23 mouse cellular contexts compared by ENCODE assay signal in genomic region chr7:111395111-111395510, GRCm38 (mm10).
DNase-seq lines count a peak whose midpoint lies in the region; ATAC-seq and TF ChIP-seq lines count a peak whose summit lies in the region.
"Had no signal": no experiment of that assay in that cellular context is flagged by ENCODE, and none has a peak within 500 bp of the region (broad histone marks: within the 10 kb centered on the region; RNA-seq: fewer than 3 reads in every experiment).

No protein-coding gene starts in this region.

- no peak for TF ChIP-seq CTCF in left cerebral cortex, adult 2 months (IDR thresholded peaks at IDR 0.05)
- TF ChIP-seq CTCF in hindbrain, postnatal 0 days (IDR thresholded peaks at IDR 0.05; ENCODE audit: low read depth) = no peak

- peak; percentile 67 for ATAC-seq in forebrain, embryonic 15.5 days (replicated peaks)
- no peak for ATAC-seq in hindbrain, postnatal 0 days
- ATAC-seq: lung, postnatal 0 days had no signal

- H3K36me3 ChIP-seq in forebrain, embryonic 15.5 days = no peaks in the 10 kb centered on the region
- no peaks in the 10 kb centered on the region for H3K36me3 ChIP-seq in hindbrain, postnatal 0 days (ENCODE audit: insufficient read depth, low read length)
- H3K36me3 ChIP-seq: embryonic facial prominence, embryonic 12.5 days; G1E; heart, embryonic 10.5 days had no signal

- no peak overlapping the region for H3K4me2 ChIP-seq in forebrain, embryonic 15.5 days (replicated peaks)
- no peak overlapping the region for H3K4me2 ChIP-seq in hindbrain, postnatal 0 days (ENCODE audit: low read depth, low read length)
- H3K4me2 ChIP-seq: embryonic facial prominence, embryonic 12.5 days; midbrain, embryonic 11.5 days had no signal

- H3K4me1 ChIP-seq in forebrain, embryonic 15.5 days = peaks cover 7% of the 10 kb centered on the region
- no peaks in the 10 kb centered on the region for H3K4me1 ChIP-seq in hindbrain, postnatal 0 days (ENCODE audit: insufficient read depth, low read length)
- H3K4me1 ChIP-seq: embryonic facial prominence, embryonic 12.5 days; heart, embryonic 10.5 days had no signal

- H3K27me3 ChIP-seq in forebrain, embryonic 15.5 days = no peaks in the 10 kb centered on the region
- no peaks in the 10 kb centered on the region for H3K27me3 ChIP-seq in hindbrain, postnatal 0 days (ENCODE audit: insufficient read depth, low read length)
- H3K27me3 ChIP-seq: CH12.LX; embryonic facial prominence, embryonic 12.5 days had no signal

- H3K27ac ChIP-seq in left cerebral cortex, adult 2 months = peak overlapping the region; percentile 9; the same call in 1 of the 2 replicates
- H3K27ac ChIP-seq in forebrain, embryonic 15.5 days (replicated peaks) = no peak overlapping the region
- H3K27ac ChIP-seq in hindbrain, postnatal 0 days = no peak overlapping the region
- H3K27ac ChIP-seq: embryonic facial prominence, embryonic 12.5 days; gastrocnemius, adult 2 months; heart, embryonic 10.5 days; kidney, postnatal 0 days had no signal

- 16% methylated on average over 6 of the region's 6 CpGs for WGBS in forebrain, embryonic 15.5 days
- 35% methylated on average over 6 of the region's 6 CpGs for WGBS in hindbrain, postnatal 0 days

- intact Hi-C loops in left cerebral cortex, adult 2 months (cut with DNase I) = loop anchor here (1.0 to 5.0 kb wide), 2 partner anchors 73 to 98 kb away; no protein-coding TSS in a partner anchor
- intact Hi-C loops in left cerebral cortex, postnatal 25 days (cut with DNase I) = loop anchor here (5.0 kb wide), 1 partner anchor 152 kb away; no protein-coding TSS in a partner anchor

- no peaks in the 10 kb centered on the region for H3K9me3 ChIP-seq in forebrain, embryonic 15.5 days
- H3K9me3 ChIP-seq in hindbrain, postnatal 0 days (ENCODE audit: low read length) = no peaks in the 10 kb centered on the region
- H3K9me3 ChIP-seq: embryonic facial prominence, embryonic 12.5 days; G1E; heart, embryonic 10.5 days had no signal

- H3K4me3 ChIP-seq in left cerebral cortex, adult 2 months = no peak overlapping the region
- no peak overlapping the region for H3K4me3 ChIP-seq in forebrain, embryonic 15.5 days
- H3K4me3 ChIP-seq in hindbrain, postnatal 0 days (ENCODE audit: low read length) = no peak overlapping the region
- H3K4me3 ChIP-seq: embryonic facial prominence, embryonic 12.5 days; gastrocnemius, adult 2 months; heart, embryonic 10.5 days; myocyte had no signal

- no peak overlapping the region for H3K9ac ChIP-seq in forebrain, embryonic 15.5 days (replicated peaks)
- no peak overlapping the region for H3K9ac ChIP-seq in hindbrain, postnatal 0 days (replicated peaks; ENCODE audit: low read length)
- H3K9ac ChIP-seq: embryonic facial prominence, embryonic 12.5 days had no signal

- DNase-seq in left cerebral cortex, adult 2 months (ENCODE audit: extremely low spot score in 1 of 2, low spot score in 2 of 2) = no peak
- no peak for DNase-seq in left cerebral cortex, postnatal 25 days (ENCODE audit: low spot score in 2 of 2)
- peak; percentile 46 for DNase-seq in Muller cell, postnatal 12 days (ENCODE audit: inconsistent ontology term)
- DNase-seq in hindbrain, postnatal 0 days (ENCODE audit: low spot score) = peak; percentile 32
- no peak for DNase-seq in kidney, postnatal 25 days
- DNase-seq in heart, adult 8-10 months (ENCODE audit: low spot score) = no peak
- DNase-seq: adrenal gland, adult 2 months; B cell, adult 2 months; cerebellum, adult 11-12 months; cerebellum, postnatal 14 days; gastrocnemius, adult 2 months; heart, postnatal 4 days; kidney, adult 2 months; thymus, postnatal 36 days had no signal

Comparison
In these comparisons a context has a peak if more than half of its experiments do, and no peak if none do; other contexts are left out.
1. DNase-seq: peak in Muller cell, postnatal 12 days (single experiment) and hindbrain, postnatal 0 days (single experiment); none in left cerebral cortex, adult 2 months (0 of 2), left cerebral cortex, postnatal 25 days (0 of 2), kidney, postnatal 25 days (0 of 2) and heart, adult 8-10 months (single experiment).